ENCODE assay signal across 8 mouse cellular contexts in genomic region chr7:107738726-107739125, GRCm38 (mm10). TPM values are rescaled to one million over a fixed set of nuclear protein-coding genes. Genes with fewer than 3 reads are reported as not detected.
DNase-seq lines count a peak whose midpoint lies in the region; ATAC-seq and TF ChIP-seq lines count a peak whose summit lies in the region.
"Had no signal": no experiment of that assay in that cellular context is flagged by ENCODE, and none has a peak within 500 bp of the region (broad histone marks: within the 10 kb centered on the region; RNA-seq: fewer than 3 reads in every experiment).

No protein-coding gene starts in this region.

- H3K4me2 ChIP-seq in kidney, embryonic 14.5 days (replicated peaks; ENCODE audit: low read depth, low read length) = no peak overlapping the region
- H3K4me2 ChIP-seq in midbrain, embryonic 16.5 days (ENCODE audit: low read length) = no peak overlapping the region
- H3K4me2 ChIP-seq: stomach, embryonic 15.5 days had no signal

- DNase-seq in kidney, postnatal 14 days = peak; percentile 37
- DNase-seq in Patski (ENCODE audit: low read depth, low spot score) = no peak
- DNase-seq in embryonic facial prominence, embryonic 10.5 days (ENCODE audit: low spot score) = peak; percentile 37
- no peak for DNase-seq in ovary, postnatal 14 days (ENCODE audit: low spot score)
- no peak for DNase-seq in urinary bladder, postnatal 36 days (ENCODE audit: low spot score in 2 of 2)

- H3K4me1 ChIP-seq in kidney, embryonic 14.5 days (ENCODE audit: control insufficient read depth, insufficient read depth, low read length) = no peaks in the 10 kb centered on the region
- 0 out of 2 replicates have a peak, but pooled peaks cover 2% of the 10 kb centered on the region for H3K4me1 ChIP-seq in embryonic facial prominence, embryonic 10.5 days
- no peaks in the 10 kb centered on the region for H3K4me1 ChIP-seq in midbrain, embryonic 16.5 days (ENCODE audit: control insufficient read depth, insufficient read depth, low read length)
- H3K4me1 ChIP-seq: stomach, embryonic 15.5 days had no signal

- H3K36me3 ChIP-seq in kidney, embryonic 14.5 days (ENCODE audit: control insufficient read depth, insufficient read depth, low read length) = no peaks in the 10 kb centered on the region; the same call in 1 of the 2 replicates
- H3K36me3 ChIP-seq in embryonic facial prominence, embryonic 10.5 days (replicated peaks) = peaks cover 48% of the 10 kb centered on the region
- no peaks in the 10 kb centered on the region for H3K36me3 ChIP-seq in midbrain, embryonic 16.5 days (ENCODE audit: control insufficient read depth, insufficient read depth, low read length)

- POLR2A ChIA-PET in Patski (lab: Charles Lee) = no interaction called here

- no peak overlapping the region for H3K4me3 ChIP-seq in kidney, embryonic 14.5 days (ENCODE audit: low read length)
- no peak overlapping the region for H3K4me3 ChIP-seq in embryonic facial prominence, embryonic 10.5 days
- no peak overlapping the region for H3K4me3 ChIP-seq in midbrain, embryonic 16.5 days (ENCODE audit: low read depth, low read length)
- H3K4me3 ChIP-seq: stomach, embryonic 15.5 days had no signal

- 37% methylated on average over 2 of the region's 2 CpGs for WGBS in kidney, embryonic 14.5 days
- 44% methylated on average over 2 of the region's 2 CpGs for WGBS in embryonic facial prominence, embryonic 10.5 days
- WGBS in midbrain, embryonic 16.5 days = 37% methylated on average over 2 of the region's 2 CpGs

- no peaks in the 10 kb centered on the region for H3K9me3 ChIP-seq in kidney, embryonic 14.5 days (ENCODE audit: control insufficient read depth, low read length)
- no peaks in the 10 kb centered on the region for H3K9me3 ChIP-seq in embryonic facial prominence, embryonic 10.5 days
- no peaks in the 10 kb centered on the region for H3K9me3 ChIP-seq in midbrain, embryonic 16.5 days (replicated peaks; ENCODE audit: control insufficient read depth, low read length, poor library complexity, severe bottlenecking)
- H3K9me3 ChIP-seq: stomach, embryonic 15.5 days had no signal

- H3K27me3 ChIP-seq in kidney, embryonic 14.5 days (ENCODE audit: control insufficient read depth, insufficient read depth, low read length) = no peaks in the 10 kb centered on the region
- no peaks in the 10 kb centered on the region for H3K27me3 ChIP-seq in Patski
- H3K27me3 ChIP-seq in embryonic facial prominence, embryonic 10.5 days (replicated peaks; ENCODE audit: low read depth, poor library complexity, severe bottlenecking) = no peaks in the 10 kb centered on the region
- no peaks in the 10 kb centered on the region for H3K27me3 ChIP-seq in midbrain, embryonic 16.5 days (ENCODE audit: control insufficient read depth, insufficient read depth, low read depth, low read length)
- H3K27me3 ChIP-seq: stomach, embryonic 15.5 days had no signal

- TF ChIP-seq CTCF in Patski (IDR thresholded peaks at IDR 0.05) = peak; percentile 50

- no peak overlapping the region for H3K27ac ChIP-seq in kidney, embryonic 14.5 days (ENCODE audit: low read depth, low read length)
- H3K27ac ChIP-seq in embryonic facial prominence, embryonic 10.5 days (replicated peaks) = no peak overlapping the region
- no peak overlapping the region for H3K27ac ChIP-seq in midbrain, embryonic 16.5 days (ENCODE audit: low read length)
- H3K27ac ChIP-seq: stomach, embryonic 15.5 days had no signal

- in situ Hi-C loops in Patski (cut with MboI; ENCODE audit: low pct_unique_long_range_greater_than_20kb) = loop anchor here (5.0 kb wide), 1 partner anchor 76 kb away; no protein-coding TSS in a partner anchor

- H3K9ac ChIP-seq in kidney, embryonic 14.5 days (ENCODE audit: low read depth, low read length) = no peak overlapping the region
- H3K9ac ChIP-seq in midbrain, embryonic 16.5 days (ENCODE audit: low read depth, low read length) = no peak overlapping the region
- H3K9ac ChIP-seq: stomach, embryonic 15.5 days had no signal

- CTCF ChIA-PET in Patski (lab: Charles Lee) = interaction anchor here (1.1 to 3.4 kb wide), 3 partner anchors 10 to 77 kb away, joined by 3 to 15 read pairs (median 6); no protein-coding TSS in a partner anchor

- no peak for ATAC-seq in kidney, embryonic 14.5 days (ENCODE audit: low FRiP score, low TSS enrichment)
- no peak for ATAC-seq in Patski
- peak; percentile 73 for ATAC-seq in midbrain, embryonic 16.5 days

RNA-seq across cellular contexts. Expression of gene Cyb5r2, which starts 19.1 kb away (rescaled TPM):
- 0.10 and 0.30 TPM in 2 replicates for polyA plus RNA-seq in kidney, embryonic 14.5 days (2014; fragmentation: Nextera tagmentation; extraction: Ambion mirVana)
- polyA plus RNA-seq in Patski (2021) = not detected
- 0.64 and 0.72 TPM in 2 replicates for polyA plus RNA-seq in embryonic facial prominence, embryonic 10.5 days (2016; fragmentation: Nextera tagmentation; extraction: Ambion mirVana)
- 0.30 TPM in 1 of 2 replicates, not detected in the other for polyA plus RNA-seq in midbrain, embryonic 16.5 days (2015; fragmentation: Nextera tagmentation; extraction: Ambion mirVana)

Comparison
In these comparisons a context has a peak if more than half of its experiments do, and no peak if none do; other contexts are left out.
1. DNase-seq: peak in kidney, postnatal 14 days (single experiment) and embryonic facial prominence, embryonic 10.5 days (single experiment); none in Patski (single experiment), ovary, postnatal 14 days (single experiment) and urinary bladder, postnatal 36 days (0 of 2).